Mouse (Mus musculus): Measurements from ENCODE around the gene Pigt. TPM values are rescaled to one million over a fixed set of nuclear protein-coding genes. Genes with fewer than 3 reads are reported as not detected.
A peak's percentile ranks its signal among the peaks of the same experiment; 100 is the strongest.

Gene Pigt
- polyA plus RNA-seq, 1 experiment from 2014 or later = 63.2 TPM

DNA sequence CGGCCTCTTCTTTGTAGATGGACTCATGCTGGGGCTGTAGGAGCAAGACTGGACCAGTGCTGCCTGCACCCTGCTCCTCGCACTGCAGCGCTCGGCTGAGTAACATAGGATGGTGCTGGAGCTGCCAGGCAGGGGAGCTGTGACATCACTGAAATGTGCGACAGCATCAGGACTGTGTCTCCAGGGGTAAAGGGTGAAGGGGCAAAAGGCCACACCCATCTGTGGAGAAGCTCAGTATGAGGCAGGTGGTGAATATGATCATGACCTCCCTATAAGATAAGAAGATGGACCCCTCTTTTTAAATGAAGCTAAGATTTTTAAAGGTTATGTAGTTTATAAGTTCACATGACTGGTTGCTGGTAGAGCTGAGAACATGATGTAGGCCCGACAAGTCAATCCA, 23.7 kb upstream of the Pigt start, which contains the start of gene Trp53tg5:
Gene Trp53tg5 (minus strand): TSS at position 101 of the 400 bp plus-strand sequence.
- H3K27ac ChIP-seq (ENCODE audit: low read length) = no peak within 1 kb of the TSS
- no peaks in the 10 kb centered on the region for H3K9me3 ChIP-seq (ENCODE audit: control insufficient read depth, low read length)
- no peak within 1 kb of the TSS for H3K4me3 ChIP-seq (ENCODE audit: low read length)
- ATAC-seq (ENCODE audit: low read depth) = no peak
- H3K4me1 ChIP-seq (replicated peaks; ENCODE audit: control insufficient read depth, insufficient read depth, low read length) = no peaks in the 10 kb centered on the region
- H3K27me3 ChIP-seq (ENCODE audit: control insufficient read depth, insufficient read depth, low read depth, low read length) = no peaks in the 10 kb centered on the region
- 75% methylated on average over 6 of the region's 6 CpGs for WGBS
- no peak within 1 kb of the TSS for H3K4me2 ChIP-seq (ENCODE audit: low read depth, low read length)
- no peaks in the 10 kb centered on the region for H3K36me3 ChIP-seq (ENCODE audit: control insufficient read depth, insufficient read depth, low read length)
- no peak within 1 kb of the TSS for H3K9ac ChIP-seq (ENCODE audit: low read length)

DNA sequence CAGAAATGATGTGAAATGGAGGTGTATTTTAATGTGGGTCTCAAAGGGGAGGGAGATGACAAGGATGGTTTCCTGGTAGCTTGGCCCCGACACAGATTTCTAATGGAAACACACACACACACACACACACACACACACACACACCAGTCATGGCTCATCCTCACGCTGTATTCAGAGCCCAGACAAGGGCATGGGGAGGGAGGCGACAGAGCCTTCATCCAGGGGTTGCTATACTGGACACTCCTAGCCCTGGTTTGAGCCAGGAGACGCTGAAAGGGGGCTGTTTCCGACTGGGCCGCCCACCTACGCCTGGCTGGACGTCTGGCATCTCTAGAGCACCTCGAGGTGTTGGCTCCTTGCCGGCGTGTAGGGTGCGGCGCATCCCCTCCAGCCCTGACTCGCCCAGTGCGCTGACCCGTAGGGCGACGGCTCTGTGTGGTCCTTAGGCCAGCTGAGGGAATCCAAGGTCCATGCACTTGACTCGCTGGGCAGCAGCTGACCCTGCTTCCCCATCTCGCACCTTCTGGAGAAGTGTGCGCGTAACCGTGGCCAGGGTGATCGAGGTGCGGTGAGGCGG, 11.6 kb upstream of the Pigt start, which contains the start of gene Dbndd2:
Gene Dbndd2 (plus strand): TSS at position 426 of the 577 bp plus-strand sequence.
- Histone ChIP-seq H3K9me3 (ENCODE audit: control insufficient read depth, low read length) (no peaks in the 10 kb centered on the region), H3K4me1 (replicated peaks; ENCODE audit: control insufficient read depth, insufficient read depth, low read length) (peaks cover 8% of the 10 kb centered on the region), H3K36me3 (ENCODE audit: control insufficient read depth, insufficient read depth, low read length) (no peaks in the 10 kb centered on the region), H3K4me2 (ENCODE audit: low read depth, low read length) (peak within 1 kb of the TSS; percentile 99), H3K27ac (ENCODE audit: low read length) (no peak within 1 kb of the TSS), H3K4me3 (ENCODE audit: low read length) (peak within 1 kb of the TSS; percentile 79), H3K9ac (ENCODE audit: low read length) (peak within 1 kb of the TSS; percentile 81), H3K27me3 (ENCODE audit: control insufficient read depth, insufficient read depth, low read depth, low read length) (peaks cover 9% of the 10 kb centered on the region; the same call in 1 of the 2 replicates)
- 2% methylated on average over 26 of the region's 26 CpGs for WGBS
- ATAC-seq (ENCODE audit: low read depth) = peak; percentile 53

DNA sequence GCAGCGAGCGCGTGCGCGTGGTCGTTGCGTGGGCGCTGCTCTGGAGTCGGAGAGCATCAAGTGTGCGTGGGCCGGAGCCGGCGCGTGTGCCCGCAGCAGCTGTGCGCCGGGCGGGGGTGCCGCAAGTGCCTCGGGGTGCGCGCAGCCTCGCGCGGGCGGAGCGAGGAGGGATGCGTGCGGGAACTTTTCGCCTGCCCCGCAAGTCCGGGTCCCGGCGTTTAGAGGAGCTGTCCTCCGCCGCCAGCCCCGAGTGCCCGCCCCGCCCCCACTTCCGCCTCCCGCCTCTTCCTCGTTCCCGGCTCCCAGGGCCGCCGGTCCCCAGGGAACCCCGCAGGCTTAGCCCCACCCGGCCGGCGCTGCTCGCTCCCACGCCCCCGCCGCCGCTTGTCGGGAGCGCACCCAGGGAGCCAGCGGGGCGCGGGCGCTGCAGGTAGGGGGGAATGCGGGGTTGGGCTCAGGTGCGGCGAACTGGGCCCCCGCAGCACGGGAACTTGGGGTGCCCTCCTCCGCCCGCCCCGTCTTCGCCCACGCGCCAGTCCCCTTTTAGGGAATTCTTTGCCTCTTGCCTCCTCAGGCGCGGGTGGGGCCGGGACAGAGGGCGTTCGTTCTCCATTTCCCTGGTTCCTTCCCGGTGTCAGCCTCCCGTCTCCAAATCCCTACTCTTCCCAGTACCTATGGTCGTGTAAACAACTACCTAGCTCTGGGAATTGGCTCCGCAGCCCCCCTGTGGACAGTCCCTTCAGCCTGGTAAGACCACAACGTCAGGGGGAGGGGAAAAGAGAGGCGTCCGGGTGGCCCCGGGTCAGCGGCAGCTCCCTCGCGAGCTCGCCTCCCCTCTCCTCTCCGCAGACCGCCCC, 10.8 kb upstream of the Pigt start:
- Histone ChIP-seq H3K9me3 (ENCODE audit: control insufficient read depth, low read length) (no peaks in the 10 kb centered on the region), H3K36me3 (ENCODE audit: control insufficient read depth, insufficient read depth, low read length) (no peaks in the 10 kb centered on the region), H3K9ac (ENCODE audit: low read length) (peak overlapping the region; percentile 81), H3K27me3 (ENCODE audit: control insufficient read depth, insufficient read depth, low read depth, low read length) (peaks cover 9% of the 10 kb centered on the region; the same call in 1 of the 2 replicates), H3K27ac (ENCODE audit: low read length) (no peak overlapping the region), H3K4me2 (ENCODE audit: low read depth, low read length) (peak overlapping the region; percentile 99), H3K4me1 (replicated peaks; ENCODE audit: control insufficient read depth, insufficient read depth, low read length) (peaks cover 8% of the 10 kb centered on the region), H3K4me3 (ENCODE audit: low read length) (peak overlapping the region; percentile 79)
- peak; percentile 71 for ATAC-seq (ENCODE audit: low read depth)
- WGBS = under 1% methylated on average over 73 of the region's 90 CpGs

DNA sequence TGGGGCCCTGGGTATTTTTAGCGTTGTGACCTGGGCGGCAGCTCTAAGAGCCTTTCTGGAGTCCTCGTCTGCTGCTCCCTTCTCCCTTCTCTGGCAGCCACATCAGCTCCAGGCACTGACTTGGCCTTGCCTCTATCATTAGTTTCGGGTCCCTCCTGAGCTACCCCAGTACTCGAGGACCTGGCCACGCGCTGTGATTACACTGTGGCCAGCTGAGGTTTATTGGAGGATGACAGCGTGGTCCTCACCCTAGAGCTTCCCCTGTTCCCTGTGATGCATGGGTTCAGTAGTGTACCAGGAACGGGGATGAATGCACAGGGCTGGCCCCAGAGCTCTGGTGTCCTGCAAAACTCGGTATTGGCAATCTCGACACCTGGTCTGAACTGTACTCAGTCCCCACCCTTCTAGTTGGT, 10.2 kb upstream of the Pigt start:
- ATAC-seq (ENCODE audit: low read depth) = peak; percentile 27; the same call in 1 of the 2 replicates
- 9% methylated on average over 11 of the region's 11 CpGs for WGBS
- H3K36me3 ChIP-seq (ENCODE audit: control insufficient read depth, insufficient read depth, low read length) = no peaks in the 10 kb centered on the region
- peaks cover 9% of the 10 kb centered on the region; the same call in 1 of the 2 replicates for H3K27me3 ChIP-seq (ENCODE audit: control insufficient read depth, insufficient read depth, low read depth, low read length)
- H3K4me3 ChIP-seq (ENCODE audit: low read length) = peak overlapping the region; percentile 79
- peak overlapping the region; percentile 81 for H3K9ac ChIP-seq (ENCODE audit: low read length)
- peaks cover 8% of the 10 kb centered on the region for H3K4me1 ChIP-seq (replicated peaks; ENCODE audit: control insufficient read depth, insufficient read depth, low read length)
- peak overlapping the region; percentile 99 for H3K4me2 ChIP-seq (ENCODE audit: low read depth, low read length)
- no peaks in the 10 kb centered on the region for H3K9me3 ChIP-seq (ENCODE audit: control insufficient read depth, low read length)
- no peak overlapping the region for H3K27ac ChIP-seq (ENCODE audit: low read length)

DNA sequence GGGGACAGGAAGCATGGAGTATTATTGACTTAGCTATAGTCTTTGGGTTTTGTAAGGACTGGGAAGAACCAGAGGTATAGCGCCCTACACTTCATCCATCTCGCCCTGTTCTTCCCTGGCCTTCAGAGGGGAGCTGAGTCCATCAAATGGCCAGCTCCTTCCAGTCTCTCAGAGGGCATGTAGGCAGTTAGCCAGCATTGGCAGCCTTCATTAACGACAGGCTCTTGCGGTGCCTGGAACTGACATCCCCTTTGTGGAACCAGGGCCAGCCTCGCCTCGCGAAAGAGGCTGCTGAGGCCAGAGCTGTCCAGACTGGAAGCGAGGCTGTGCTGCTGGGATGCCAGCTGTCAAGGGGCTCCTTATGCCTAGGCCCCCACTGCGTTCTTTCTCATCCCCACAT, 9.5 kb upstream of the Pigt start:
- H3K4me2 ChIP-seq (ENCODE audit: low read depth, low read length) = no peak overlapping the region

DNA sequence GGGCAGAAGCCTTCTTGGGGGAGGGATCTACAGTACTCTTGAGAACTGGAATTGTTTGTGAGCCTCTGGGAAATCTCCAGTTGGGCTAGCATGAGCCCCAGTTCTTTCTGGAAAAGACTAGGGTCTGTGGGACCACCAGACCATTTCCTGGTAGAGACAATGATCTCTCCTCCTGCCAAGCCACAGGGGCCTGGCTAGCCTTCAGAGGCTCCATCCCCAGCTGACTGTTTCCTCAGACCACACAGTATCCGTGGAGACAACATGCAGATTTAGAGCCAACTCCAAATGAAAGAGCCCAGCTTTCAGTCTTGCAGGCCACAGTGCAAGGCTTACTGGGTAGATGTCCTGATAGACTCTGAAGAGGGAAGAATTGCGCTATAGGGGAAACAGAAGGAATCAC, 3.2 kb upstream of the Pigt start:
- Histone ChIP-seq H3K36me3 (ENCODE audit: control insufficient read depth, insufficient read depth, low read length) (no peaks in the 10 kb centered on the region), H3K27ac (ENCODE audit: low read length) (no peak overlapping the region), H3K4me3 (ENCODE audit: low read length) (no peak overlapping the region), H3K4me2 (ENCODE audit: low read depth, low read length) (no peak overlapping the region), H3K4me1 (replicated peaks; ENCODE audit: control insufficient read depth, insufficient read depth, low read length) (peaks cover 7% of the 10 kb centered on the region), H3K9me3 (ENCODE audit: control insufficient read depth, low read length) (no peaks in the 10 kb centered on the region), H3K27me3 (ENCODE audit: control insufficient read depth, insufficient read depth, low read depth, low read length) (no peaks in the 10 kb centered on the region), H3K9ac (ENCODE audit: low read length) (no peak overlapping the region)
- no peak for ATAC-seq (ENCODE audit: low read depth)
- WGBS = 41% methylated on average over 2 of the region's 2 CpGs

More for the DNA sequence above, 9.5 kb upstream of the Pigt start:
- Histone ChIP-seq H3K27ac (ENCODE audit: low read length) (no peak overlapping the region), H3K4me3 (ENCODE audit: low read length) (no peak overlapping the region), H3K9ac (ENCODE audit: low read length) (no peak overlapping the region), H3K9me3 (ENCODE audit: control insufficient read depth, low read length) (no peaks in the 10 kb centered on the region), H3K27me3 (ENCODE audit: control insufficient read depth, insufficient read depth, low read depth, low read length) (peaks cover 9% of the 10 kb centered on the region; the same call in 1 of the 2 replicates), H3K4me1 (replicated peaks; ENCODE audit: control insufficient read depth, insufficient read depth, low read length) (peaks cover 8% of the 10 kb centered on the region), H3K36me3 (ENCODE audit: control insufficient read depth, insufficient read depth, low read length) (no peaks in the 10 kb centered on the region)
- no peak for ATAC-seq (ENCODE audit: low read depth)
- WGBS = 68% methylated on average over 9 of the region's 9 CpGs

DNA sequence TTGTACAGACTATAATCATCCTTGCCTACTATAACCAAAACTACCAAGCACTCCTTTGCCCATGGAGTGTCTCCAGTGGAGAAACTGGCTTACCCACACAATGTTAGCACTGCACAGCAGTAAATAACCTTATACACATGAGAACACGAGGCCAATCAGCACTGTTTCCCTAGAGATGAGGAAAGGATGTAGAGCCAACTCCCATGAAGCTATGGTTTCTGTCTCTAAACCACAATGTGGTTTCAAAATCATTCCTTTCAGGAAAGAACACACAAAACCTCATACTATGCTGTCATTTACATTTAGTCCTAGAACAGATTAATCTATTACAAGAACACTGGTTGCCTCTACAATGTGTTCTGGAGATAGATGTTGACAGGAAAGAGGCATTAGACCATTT, 989 bp upstream of the Pigt start:
- H3K36me3 ChIP-seq (ENCODE audit: control insufficient read depth, insufficient read depth, low read length) = peaks cover 8% of the 10 kb centered on the region; the same call in 1 of the 2 replicates
- no peaks in the 10 kb centered on the region for H3K27me3 ChIP-seq (ENCODE audit: control insufficient read depth, insufficient read depth, low read depth, low read length)
- no peak overlapping the region for H3K9ac ChIP-seq (ENCODE audit: low read length)
- no peak overlapping the region for H3K27ac ChIP-seq (ENCODE audit: low read length)
- H3K4me3 ChIP-seq (ENCODE audit: low read length) = no peak overlapping the region
- H3K4me1 ChIP-seq (replicated peaks; ENCODE audit: control insufficient read depth, insufficient read depth, low read length) = peaks cover 7% of the 10 kb centered on the region
- H3K4me2 ChIP-seq (ENCODE audit: low read depth, low read length) = no peak overlapping the region; the same call in 1 of the 2 replicates
- 50% methylated on average over 1 of the region's 1 CpGs for WGBS
- ATAC-seq (ENCODE audit: low read depth) = no peak
- no peaks in the 10 kb centered on the region for H3K9me3 ChIP-seq (ENCODE audit: control insufficient read depth, low read length)

DNA sequence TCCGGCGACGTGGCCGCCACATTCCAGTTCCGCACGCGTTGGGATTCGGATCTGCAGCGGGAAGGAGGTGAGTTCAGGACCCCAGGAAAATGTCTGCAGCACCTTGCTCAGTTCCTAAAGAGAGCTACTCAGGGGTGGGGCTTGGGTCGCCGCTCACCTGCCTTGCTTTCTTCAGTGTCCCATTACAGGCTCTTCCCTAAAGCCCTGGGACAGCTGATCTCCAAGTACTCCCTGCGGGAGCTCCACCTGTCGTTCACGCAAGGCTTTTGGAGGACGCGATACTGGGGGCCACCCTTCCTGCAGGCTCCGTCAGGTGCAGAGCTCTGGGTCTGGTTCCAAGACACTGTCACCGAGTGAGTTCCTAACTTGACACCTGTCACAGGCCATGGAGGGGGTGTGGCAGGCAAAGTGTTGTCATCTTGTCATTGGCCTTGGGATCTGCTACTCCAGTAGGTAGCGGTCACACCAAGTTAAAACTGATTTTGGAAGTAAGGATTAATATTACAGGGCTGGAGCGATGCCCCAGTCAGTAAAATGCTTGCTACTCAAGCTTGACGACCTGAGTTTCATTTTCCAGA, 460 bp downstream of the Pigt start:
- Histone ChIP-seq H3K27me3 (ENCODE audit: control insufficient read depth, insufficient read depth, low read depth, low read length) (no peaks in the 10 kb centered on the region), H3K36me3 (ENCODE audit: control insufficient read depth, insufficient read depth, low read length) (peaks cover 13% of the 10 kb centered on the region), H3K4me3 (ENCODE audit: low read length) (peak overlapping the region; percentile 77), H3K9ac (ENCODE audit: low read length) (peak overlapping the region; percentile 76), H3K27ac (ENCODE audit: low read length) (no peak overlapping the region), H3K4me1 (replicated peaks; ENCODE audit: control insufficient read depth, insufficient read depth, low read length) (peaks cover 7% of the 10 kb centered on the region), H3K9me3 (ENCODE audit: control insufficient read depth, low read length) (no peaks in the 10 kb centered on the region), H3K4me2 (ENCODE audit: low read depth, low read length) (peak overlapping the region; percentile 71)
- WGBS = 4% methylated on average over 21 of the region's 21 CpGs
- ATAC-seq (ENCODE audit: low read depth) = peak; percentile 49

DNA sequence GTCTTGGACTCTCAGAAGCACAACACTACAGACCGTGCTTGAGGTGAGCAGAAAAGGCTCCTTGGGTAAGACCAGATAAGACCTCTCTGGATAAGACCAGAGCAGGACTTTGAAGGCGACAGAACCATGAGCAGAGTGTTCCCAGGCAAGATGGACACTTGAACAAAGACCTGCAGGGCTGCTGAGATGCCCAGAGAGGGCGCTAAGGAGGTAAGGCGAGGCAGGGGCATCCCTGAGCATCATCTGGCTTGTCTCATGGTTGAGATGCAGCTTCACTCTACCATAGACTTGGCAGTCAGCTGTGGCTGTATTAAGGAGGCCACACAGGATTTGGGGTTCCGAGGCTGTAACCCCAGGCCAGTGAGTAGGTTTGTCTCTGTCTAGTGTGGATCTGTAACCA, 2.0 kb downstream of the Pigt start:
- ATAC-seq (ENCODE audit: low read depth) = no peak
- H3K27ac ChIP-seq (ENCODE audit: low read length) = no peak overlapping the region
- peaks cover 7% of the 10 kb centered on the region for H3K4me1 ChIP-seq (replicated peaks; ENCODE audit: control insufficient read depth, insufficient read depth, low read length)
- WGBS = 60% methylated on average over 5 of the region's 5 CpGs
- H3K9ac ChIP-seq (ENCODE audit: low read length) = no peak overlapping the region
- H3K27me3 ChIP-seq (ENCODE audit: control insufficient read depth, insufficient read depth, low read depth, low read length) = no peaks in the 10 kb centered on the region
- H3K36me3 ChIP-seq (ENCODE audit: control insufficient read depth, insufficient read depth, low read length) = peaks cover 25% of the 10 kb centered on the region
- peaks cover 3% of the 10 kb centered on the region; the same call in 1 of the 2 replicates for H3K9me3 ChIP-seq (ENCODE audit: control insufficient read depth, low read length)
- H3K4me3 ChIP-seq (ENCODE audit: low read length) = no peak overlapping the region
- H3K4me2 ChIP-seq (ENCODE audit: low read depth, low read length) = no peak overlapping the region

Data from lung, embryonic 16.5 days (tissue).